Mouse (Mus musculus): ENCODE data around the gene Clasp1. TPM values are rescaled to one million over a fixed set of nuclear protein-coding genes. Genes with fewer than 3 reads are reported as not detected.

Gene Clasp1
- total RNA-seq, 2 experiments from 2014 or later: 45.4 to 55.8 TPM

GRCm38 (mm10) chr1:118633415-118633980, 244.6 kb downstream of the Clasp1 start:
- ATAC-seq (replicated peaks; ENCODE audit: low FRiP score, poor library complexity, severe bottlenecking): no peak

DNA sequence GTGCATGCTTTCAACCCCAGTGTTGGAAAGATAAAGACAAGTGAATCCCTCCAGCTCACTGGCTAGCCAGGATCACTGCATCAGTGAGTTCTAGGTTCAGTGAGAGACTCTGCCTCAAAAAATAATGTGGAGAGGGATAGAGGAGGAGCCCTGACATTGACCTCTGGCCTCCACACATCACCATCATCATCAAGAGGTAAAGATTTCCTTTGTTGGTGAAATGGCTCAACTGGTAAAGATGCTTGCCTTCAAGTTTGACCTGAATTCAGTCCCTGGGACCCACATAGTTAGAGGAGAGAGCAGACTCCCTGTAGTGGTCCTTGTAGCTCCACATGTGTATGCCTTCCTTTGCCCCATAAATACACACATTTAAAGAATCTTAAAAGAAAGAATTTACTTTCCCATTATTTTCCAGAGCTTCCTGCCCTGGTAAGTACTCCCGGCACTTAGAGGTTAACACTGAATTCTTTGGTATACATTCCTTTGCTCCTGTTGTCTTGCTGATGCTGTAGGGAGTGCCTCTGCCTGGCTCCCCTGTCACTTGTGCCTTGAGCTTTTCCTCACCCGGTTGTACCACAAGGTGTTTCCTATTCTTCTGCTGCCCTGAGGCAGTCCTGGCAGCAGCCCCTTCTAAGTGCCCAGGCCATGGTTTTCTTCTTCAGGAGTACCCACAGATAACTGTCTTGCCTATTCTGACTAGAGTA, 253.6 kb downstream of the Clasp1 start:
- no peak for ATAC-seq (replicated peaks; ENCODE audit: low FRiP score, poor library complexity, severe bottlenecking)

- ATAC-seq (replicated peaks; ENCODE audit: low FRiP score, poor library complexity, severe bottlenecking): no peak
These were observed 254.5 kb downstream of the Clasp1 start for GRCm38 (mm10) chr1:118643138-118643979.

DNA sequence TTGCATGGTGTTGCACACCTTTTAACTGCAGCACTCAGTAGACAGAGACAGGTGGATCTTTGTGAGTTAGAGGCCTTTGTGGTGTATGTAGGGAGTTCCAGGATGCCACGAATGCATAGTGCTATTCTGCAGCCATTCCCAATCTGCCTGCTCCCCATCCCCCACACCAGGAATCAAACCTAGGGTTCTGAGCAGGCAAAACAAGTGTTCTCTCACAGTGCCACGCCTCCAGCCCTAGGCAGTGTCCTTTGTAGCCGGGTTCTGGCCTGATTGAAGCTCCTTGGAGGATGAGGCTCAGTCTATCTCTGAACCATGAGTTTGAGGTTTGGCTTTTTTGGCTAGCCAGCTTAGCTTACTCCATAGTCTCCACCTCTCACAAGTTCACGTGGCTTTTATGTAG, 256.8 kb downstream of the Clasp1 start:
- no peak for ATAC-seq (replicated peaks; ENCODE audit: low FRiP score, poor library complexity, severe bottlenecking)

- no peak for ATAC-seq (replicated peaks; ENCODE audit: low FRiP score, poor library complexity, severe bottlenecking)
These were observed 259.2 kb downstream of the Clasp1 start for GRCm38 (mm10) chr1:118648015-118648414.

GRCm38 (mm10) chr1:118649933-118650770, 261.3 kb downstream of the Clasp1 start:
- no peak for ATAC-seq (replicated peaks; ENCODE audit: low FRiP score, poor library complexity, severe bottlenecking)

GRCm38 (mm10) chr1:118650771-118651080, 261.9 kb downstream of the Clasp1 start:
- no peak for ATAC-seq (replicated peaks; ENCODE audit: low FRiP score, poor library complexity, severe bottlenecking)

DNA sequence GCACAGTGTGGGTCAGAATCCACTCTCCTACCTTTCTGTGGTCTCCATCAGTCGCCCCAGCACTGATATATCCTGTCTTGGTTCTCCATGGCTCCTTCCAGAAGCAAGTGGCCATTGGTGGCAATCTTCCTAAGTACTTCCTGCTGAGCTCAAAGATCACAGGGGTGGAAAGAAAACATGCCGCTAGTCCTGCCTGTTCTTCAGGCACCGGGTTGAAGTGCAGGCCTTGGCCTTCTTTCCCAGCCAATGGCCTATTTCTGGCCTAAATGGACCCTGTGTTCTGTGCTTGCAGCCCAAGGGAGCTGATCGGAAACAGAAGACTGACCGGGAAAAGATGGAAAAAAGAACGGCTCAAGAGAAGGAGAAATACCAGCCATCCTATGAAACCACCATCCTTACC, 269.9 kb downstream of the Clasp1 start:
- no peak for ATAC-seq (replicated peaks; ENCODE audit: low FRiP score, poor library complexity, severe bottlenecking)

- ATAC-seq (replicated peaks; ENCODE audit: low FRiP score, poor library complexity, severe bottlenecking): no peak
These were observed 272.1 kb downstream of the Clasp1 start for GRCm38 (mm10) chr1:118660880-118661465.

Other genes with a start within 250 kb of the Clasp1 start
- not detected in 2 replicates for gene Gm29106, start 212.5 kb upstream of the Clasp1 start, total RNA-seq (2015; ENCODE audit: low replicate concordance)
- gene Gm29106, start 212.5 kb upstream of the Clasp1 start, total RNA-seq (2017; ENCODE audit: low replicate concordance): 0.08 TPM in 1 of 2 replicates, not detected in the other
- 19.8 and 78.8 TPM in 2 replicates for gene Tsn, start 77.3 kb upstream of the Clasp1 start, total RNA-seq (2015; ENCODE audit: low replicate concordance)
- 54.2 and 66.1 TPM in 2 replicates for gene Tsn, start 77.3 kb upstream of the Clasp1 start, total RNA-seq (2017; ENCODE audit: low replicate concordance)
- 15.5 and 41.5 TPM in 2 replicates for gene Nifk, start 67.2 kb upstream of the Clasp1 start, total RNA-seq (2015; ENCODE audit: low replicate concordance)
- 10.7 and 16.4 TPM in 2 replicates for gene Nifk, start 67.2 kb upstream of the Clasp1 start, total RNA-seq (2017; ENCODE audit: low replicate concordance)
- not detected in 2 replicates for gene Tfcp2l1, start 238.9 kb downstream of the Clasp1 start, total RNA-seq (2015; ENCODE audit: low replicate concordance)
- not detected in 2 replicates for gene Tfcp2l1, start 238.9 kb downstream of the Clasp1 start, total RNA-seq (2017; ENCODE audit: low replicate concordance)